Mouse (Mus musculus): ENCODE results near the gene Kcnj9.

- TF ChIP-seq CTCF (IDR thresholded peaks at IDR 0.05; ENCODE audit: low read depth) (peak; percentile 32; the same call in 1 of the 2 replicates), EP300 (IDR thresholded peaks at IDR 0.05; ENCODE audit: low read depth) (no peak)
Measured at GRCm38 (mm10) chr1:172333512-172333911, 4.4 kb upstream of the Kcnj9 start.

All from liver, embryonic 14.5 days (tissue).